Mouse (Mus musculus) activated CD4-positive, CD25-positive, alpha-beta regulatory T cell, adult 4 months (primary cell): Measurements from ENCODE around the gene Pik3c2b. TPM values are rescaled to one million over a fixed set of nuclear protein-coding genes. Genes with fewer than 3 reads are reported as not detected.
A peak's percentile ranks its signal among the peaks of the same experiment; 100 is the strongest.

ENCODE experiments used
- ATAC-seq: one replicate; pipeline ENCODE4 v1.8.0; 2017
- polyA plus RNA-seq, 2 experiments: library from polyadenylated mRNA; unstranded; fragments of 100-300 nt; shearing (Covaris generic); gene quantifications; one replicate each; pipeline ENCODE4 v1.2.1; 2017

Gene Pik3c2b
- polyA plus RNA-seq, 2 experiments from 2014 or later, result 0.66 to 0.68 TPM

DNA sequence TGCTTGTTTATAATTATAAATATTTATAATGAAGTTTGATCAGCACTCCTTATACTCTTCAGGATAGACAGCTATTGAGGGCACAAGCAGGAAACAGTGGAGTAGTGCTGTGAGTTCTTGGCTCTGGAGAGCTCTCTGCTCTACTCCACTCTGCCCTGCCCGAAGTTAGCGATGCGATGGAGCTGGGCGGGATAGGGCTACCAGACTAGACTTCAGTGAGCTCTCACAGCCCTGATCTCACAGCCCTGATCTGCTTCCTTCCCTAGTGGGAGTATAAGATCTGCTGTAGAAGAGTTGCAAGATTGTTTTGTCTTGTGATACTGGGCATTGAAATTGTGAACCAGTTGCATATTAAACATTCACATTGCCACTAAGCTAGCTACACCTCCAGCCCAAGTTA is 89.4 kb downstream of the Pik3c2b start:
- ATAC-seq, result no peak

- no peak for ATAC-seq
Measured at GRCm38 (mm10) chr1:133135808-133136207, 90.3 kb downstream of the Pik3c2b start.

DNA sequence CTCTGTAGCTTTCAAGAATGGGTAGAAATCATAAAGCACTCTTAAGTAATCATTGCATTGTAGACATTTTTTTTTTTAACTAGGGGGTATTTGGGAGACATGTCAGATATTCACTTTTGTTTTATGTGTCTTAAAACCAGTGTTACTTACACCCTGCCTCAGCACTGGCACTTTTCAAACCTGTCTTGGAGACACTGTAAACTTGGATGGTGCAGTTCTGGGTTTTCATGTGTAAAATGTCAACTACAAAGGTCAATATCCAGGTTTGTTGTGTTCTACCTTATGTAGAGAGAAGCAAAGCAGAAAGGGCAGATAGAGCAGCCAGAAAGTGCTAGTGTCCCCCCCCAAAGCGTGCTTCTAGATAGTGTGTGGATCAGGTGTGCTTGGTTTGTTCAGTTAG is 92.9 kb downstream of the Pik3c2b start:
- ATAC-seq, result no peak

GRCm38 (mm10) chr1:133146014-133147009 is 100.8 kb downstream of the Pik3c2b start:
- peak; percentile 91 for ATAC-seq

GRCm38 (mm10) chr1:133147324-133147723 is 101.9 kb downstream of the Pik3c2b start:
- no peak for ATAC-seq

DNA sequence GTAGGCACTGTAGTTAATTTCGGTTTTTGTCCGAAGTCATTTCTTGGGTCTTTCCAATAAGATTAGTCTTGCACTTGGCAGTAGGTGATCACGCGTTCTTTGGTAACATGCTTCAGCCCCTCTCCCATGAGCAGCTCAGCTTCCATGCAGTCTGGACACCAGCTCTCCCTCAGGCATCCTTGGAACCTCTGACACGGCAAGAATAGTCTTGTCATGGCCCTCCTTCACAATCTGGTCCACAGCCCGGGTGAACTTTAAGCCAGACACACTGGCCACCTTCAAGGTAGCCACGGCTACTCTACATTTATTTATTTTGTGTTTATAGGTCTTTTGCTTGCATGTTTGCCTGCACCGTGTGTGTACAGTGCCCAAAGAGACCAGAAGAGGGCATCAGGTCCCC is 102.7 kb downstream of the Pik3c2b start:
- ATAC-seq, result no peak

GRCm38 (mm10) chr1:133150556-133150955 is 105.1 kb downstream of the Pik3c2b start:
- no peak for ATAC-seq

GRCm38 (mm10) chr1:133152213-133152612 is 106.7 kb downstream of the Pik3c2b start:
- no peak for ATAC-seq

GRCm38 (mm10) chr1:133155270-133155669 is 109.8 kb downstream of the Pik3c2b start:
- no peak for ATAC-seq

Other genes with a start within 250 kb of the Pik3c2b start
- gene Lrrn2, start 165.4 kb upstream of the Pik3c2b start, polyA plus RNA-seq, result not detected
- gene Mdm4, start 15.1 kb upstream of the Pik3c2b start, polyA plus RNA-seq, result 100 to 1,000 TPM in 1 of 2 experiments, 10 to 100 TPM in 1; 84.8 to 102 TPM
- gene Ppp1r15b, start 85.5 kb downstream of the Pik3c2b start, polyA plus RNA-seq, result 10 to 100 TPM; 21.7 to 22.4 TPM
- gene Plekha6, start 118.5 kb downstream of the Pik3c2b start, polyA plus RNA-seq, result under 1 TPM in 1 of 2 experiments, not detected in 1; 0.06 TPM